Mouse (Mus musculus): ENCODE results near the gene Rab3ip.

Rab3ip gene

GRCm38 (mm10) chr10:116919368-116920317 lies 30.9 kb downstream of the Rab3ip start:
- no peak for DNase-seq (ENCODE audit: low spot score)

GRCm38 (mm10) chr10:116916581-116916980 lies 34.0 kb downstream of the Rab3ip start:
- DNase-seq (ENCODE audit: low spot score) = no peak

- no peak for DNase-seq (ENCODE audit: low spot score)
Measured at GRCm38 (mm10) chr10:116915286-116915685, 35.3 kb downstream of the Rab3ip start.

GRCm38 (mm10) chr10:116914586-116914985 lies 36.0 kb downstream of the Rab3ip start:
- DNase-seq (ENCODE audit: low spot score) = no peak

GRCm38 (mm10) chr10:116913647-116914273 lies 36.8 kb downstream of the Rab3ip start:
- DNase-seq (ENCODE audit: low spot score) = no peak

GRCm38 (mm10) chr10:116912850-116913249 lies 37.7 kb downstream of the Rab3ip start:
- no peak for DNase-seq (ENCODE audit: low spot score)

DNA sequence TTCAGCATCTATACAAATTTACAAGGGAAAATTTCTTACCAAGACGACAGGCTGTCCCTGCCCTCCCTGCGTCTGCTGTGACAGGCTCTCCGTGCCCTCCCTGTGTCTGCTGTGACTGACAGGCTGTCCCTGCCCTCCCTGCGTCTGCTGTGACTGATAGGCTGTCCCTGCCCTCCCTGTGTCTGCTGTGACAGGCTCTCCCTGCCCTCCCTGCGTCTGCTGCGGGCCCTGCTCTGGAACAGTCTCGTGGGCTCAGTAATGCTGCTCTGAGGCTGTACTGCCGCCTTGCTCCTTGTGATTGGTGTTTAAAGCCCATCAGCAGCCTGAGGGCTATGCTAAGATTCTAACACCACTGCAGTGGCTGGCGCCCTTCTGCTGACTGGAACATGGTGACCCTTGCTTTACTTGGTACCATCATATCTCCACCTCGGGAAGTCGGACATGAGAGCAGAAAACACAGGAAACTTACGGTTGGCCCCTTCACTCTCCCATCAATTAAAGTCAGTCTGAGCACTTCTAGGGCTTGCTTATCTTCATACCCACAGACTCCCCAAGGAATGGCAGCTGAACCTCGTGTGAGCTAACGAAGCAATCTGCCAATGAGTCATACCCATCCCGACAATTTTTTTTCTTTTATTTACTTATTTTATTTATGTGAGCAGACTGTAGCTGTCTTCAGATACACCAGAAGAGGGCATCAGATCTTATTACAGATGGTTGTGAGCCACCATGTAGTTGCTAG lies 41.5 kb downstream of the Rab3ip start:
- DNase-seq (ENCODE audit: low spot score) = no peak

DNA sequence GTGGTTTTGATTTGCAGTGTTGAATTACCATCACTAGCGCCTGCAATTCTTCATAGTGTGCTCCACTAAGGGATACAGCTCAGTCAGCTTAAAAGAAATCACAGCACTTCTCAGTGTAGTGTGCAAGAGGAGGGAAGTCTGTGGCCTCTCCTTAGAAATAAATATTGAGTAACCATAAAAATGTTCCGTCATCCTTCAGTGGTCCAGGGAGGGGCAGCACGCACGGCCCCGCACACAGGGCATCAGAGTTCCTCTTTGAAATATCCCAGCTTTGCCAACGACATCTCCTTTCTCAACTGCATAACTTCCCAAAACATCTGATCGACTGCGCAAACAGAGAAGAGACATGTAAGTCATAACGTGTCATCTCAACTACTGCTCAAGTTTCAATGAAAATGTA lies 43.8 kb downstream of the Rab3ip start:
- no peak for DNase-seq (ENCODE audit: low spot score)

DNA sequence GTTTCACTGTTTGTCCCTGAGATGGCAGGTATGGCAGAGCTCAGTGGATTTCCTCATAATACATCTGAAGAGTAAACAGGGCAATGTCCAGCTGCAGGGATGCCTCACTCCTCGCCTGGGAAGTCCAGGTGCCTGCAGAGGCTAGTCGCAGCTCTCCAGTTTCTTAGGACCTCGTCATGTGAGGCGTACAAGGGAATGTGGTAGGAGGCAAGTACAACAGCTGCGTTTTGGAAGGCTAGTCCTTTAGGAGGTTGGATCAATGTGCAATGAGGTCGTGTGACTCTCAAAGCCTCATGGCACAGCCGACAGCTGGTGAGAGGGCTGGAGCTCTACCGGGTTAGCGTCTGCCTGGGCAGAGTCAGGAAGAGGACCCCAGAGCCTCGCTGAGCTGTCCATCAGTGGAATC lies 46.1 kb downstream of the Rab3ip start:
- DNase-seq (ENCODE audit: low spot score) = no peak

DNA sequence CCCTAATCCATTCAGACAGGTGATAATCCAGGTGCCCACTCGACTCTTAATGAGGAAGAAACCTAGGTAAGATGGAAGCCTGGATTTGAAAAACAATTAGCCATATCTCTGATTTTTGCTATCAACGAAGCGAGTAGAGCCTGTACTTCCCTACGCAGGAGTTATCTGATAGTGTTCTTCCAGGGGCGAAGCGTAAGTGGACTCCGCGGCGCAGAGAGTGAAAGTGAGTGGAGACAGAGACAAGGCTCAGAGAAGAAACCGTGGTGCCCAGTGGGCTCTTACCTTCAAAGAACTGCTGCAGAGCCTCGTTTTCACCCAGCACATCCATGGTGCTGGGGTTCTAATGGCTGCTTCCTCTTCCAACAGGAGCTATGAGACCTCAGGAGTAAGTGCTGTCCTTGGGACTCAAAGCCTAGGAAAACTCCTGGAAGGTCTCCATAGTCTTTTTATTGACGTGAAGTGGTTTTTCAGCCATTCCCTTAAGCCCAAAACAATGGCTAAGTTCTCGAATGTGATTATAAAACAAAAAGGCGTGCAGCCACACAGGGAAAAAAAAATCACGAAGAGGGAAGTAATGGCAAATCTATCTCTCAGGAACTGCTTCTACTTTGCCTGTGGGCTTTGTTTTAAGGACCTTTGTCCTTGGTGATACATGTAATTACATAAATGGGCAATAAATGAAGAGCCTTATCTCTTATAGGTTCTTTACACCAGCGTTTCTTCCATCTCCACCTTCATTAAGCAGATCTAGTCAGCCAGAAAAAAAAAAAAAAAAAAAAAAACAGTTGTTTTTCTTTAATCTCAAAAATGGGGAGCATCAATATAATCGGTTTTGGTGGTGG lies 54.0 kb downstream of the Rab3ip start, which contains the start of gene Myrfl:
Myrfl (minus strand) TSS at position 584 of the 842 bp plus-strand sequence.
- DNase-seq (ENCODE audit: low spot score) = no peak

GRCm38 (mm10) chr10:116895108-116895833 lies 55.3 kb downstream of the Rab3ip start:
- DNase-seq (ENCODE audit: low spot score) = no peak

GRCm38 (mm10) chr10:116894540-116894939 lies 56.0 kb downstream of the Rab3ip start:
- DNase-seq (ENCODE audit: low spot score) = no peak

DNA sequence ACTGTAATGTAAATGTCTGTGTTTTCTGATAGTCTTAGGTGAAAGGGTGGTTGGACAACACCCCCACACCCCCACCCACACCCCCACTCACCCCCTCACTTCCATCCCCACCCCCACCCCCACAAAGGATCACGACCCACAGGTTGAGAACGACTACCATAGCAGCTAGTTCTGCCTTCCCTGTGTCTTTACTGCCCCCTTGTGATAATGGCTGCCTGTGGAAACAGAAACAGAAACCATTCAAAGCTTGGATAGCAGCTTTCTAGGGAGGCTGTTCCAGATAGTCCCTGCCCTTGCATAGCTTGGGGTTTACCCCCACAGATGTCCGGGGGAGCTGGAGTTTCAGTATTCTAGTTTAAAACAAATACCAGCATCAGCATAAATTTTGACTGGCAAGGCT lies 56.8 kb downstream of the Rab3ip start:
- peak; percentile 66 for DNase-seq (ENCODE audit: low spot score)

GRCm38 (mm10) chr10:116890587-116890986 lies 60.0 kb downstream of the Rab3ip start:
- DNase-seq (ENCODE audit: low spot score) = peak; percentile 39

- no peak for DNase-seq (ENCODE audit: low spot score)
Measured at GRCm38 (mm10) chr10:116884552-116884951, 66.0 kb downstream of the Rab3ip start.

DNA sequence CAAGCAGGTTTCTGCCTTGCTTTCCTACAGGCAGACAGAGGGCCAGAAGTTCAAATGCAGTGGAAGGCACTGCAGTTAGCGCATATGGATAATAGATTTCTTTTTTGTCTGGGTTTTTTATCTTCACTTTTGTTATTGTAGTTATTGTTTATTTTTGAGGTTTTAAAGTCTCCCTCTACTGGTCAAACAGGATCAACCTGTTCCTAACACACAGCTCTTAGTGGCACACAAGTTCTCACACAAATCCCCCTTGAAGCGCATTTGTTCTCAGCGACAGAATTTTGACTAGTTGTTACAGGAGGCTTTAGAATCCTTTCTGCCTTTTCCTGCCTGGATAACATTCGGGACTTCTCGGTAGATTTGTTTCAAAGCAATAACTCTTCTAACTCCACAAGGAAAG lies 67.0 kb downstream of the Rab3ip start:
- DNase-seq (ENCODE audit: low spot score) = no peak

DNA sequence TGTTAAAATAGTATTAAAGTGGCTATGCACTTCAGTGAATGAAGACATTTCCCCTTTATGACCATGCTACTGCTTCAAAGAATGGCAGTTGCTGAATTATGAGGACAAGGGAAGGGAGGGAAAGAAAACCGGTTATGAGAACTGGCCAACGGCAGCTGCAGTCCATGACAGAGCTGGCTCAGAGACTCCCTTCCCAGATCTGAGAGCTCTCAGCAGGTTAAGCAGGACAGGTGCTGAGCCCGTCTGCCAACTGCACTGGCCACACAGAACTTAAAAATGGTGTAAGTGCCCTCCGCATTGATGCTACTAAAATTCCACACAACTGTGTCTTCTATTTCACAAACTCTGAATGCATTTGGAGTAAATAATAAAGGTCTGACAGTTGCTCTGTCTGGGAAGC lies 73.1 kb downstream of the Rab3ip start:
- DNase-seq (ENCODE audit: low spot score) = no peak

DNA sequence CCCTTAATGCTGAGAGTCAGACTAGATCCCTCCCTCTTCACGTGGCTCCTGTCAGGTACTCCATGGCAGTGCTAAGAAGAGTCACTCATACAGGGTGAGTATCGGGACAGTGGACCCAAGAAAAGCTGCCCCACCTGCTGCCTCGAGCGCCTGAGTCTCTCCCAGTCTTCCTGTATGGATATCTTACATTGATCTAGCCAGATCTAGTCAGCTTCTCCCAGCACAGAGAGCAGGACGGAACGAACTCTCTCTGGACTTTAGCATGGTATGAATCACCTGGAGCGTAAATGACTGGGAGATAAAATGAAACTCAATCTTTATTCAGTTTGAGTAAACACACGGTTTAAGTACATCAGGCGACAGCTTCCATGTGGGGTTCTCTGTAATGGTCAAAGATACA lies 76.1 kb downstream of the Rab3ip start:
- no peak for DNase-seq (ENCODE audit: low spot score)

DNA sequence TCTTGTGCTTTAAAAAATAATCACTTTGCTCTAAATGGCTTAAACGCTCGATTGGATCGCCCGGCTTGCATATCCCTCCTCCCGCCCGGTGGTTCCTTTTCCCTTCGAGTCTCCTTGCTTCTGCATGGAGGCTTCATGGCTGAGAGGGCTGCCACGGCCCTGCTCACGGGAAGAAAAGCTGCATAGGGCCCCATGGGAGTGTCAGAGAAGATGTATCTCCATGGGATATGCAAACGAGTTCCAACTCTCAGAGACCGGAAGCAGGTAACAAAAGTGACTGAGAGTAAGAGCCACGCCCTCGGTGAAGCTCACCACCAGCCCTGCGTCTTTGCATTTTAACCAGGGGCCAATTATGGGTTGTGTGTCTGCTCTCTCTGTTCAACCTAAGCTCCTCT lies 78.6 kb downstream of the Rab3ip start:
- no peak for DNase-seq (ENCODE audit: low spot score)

DNA sequence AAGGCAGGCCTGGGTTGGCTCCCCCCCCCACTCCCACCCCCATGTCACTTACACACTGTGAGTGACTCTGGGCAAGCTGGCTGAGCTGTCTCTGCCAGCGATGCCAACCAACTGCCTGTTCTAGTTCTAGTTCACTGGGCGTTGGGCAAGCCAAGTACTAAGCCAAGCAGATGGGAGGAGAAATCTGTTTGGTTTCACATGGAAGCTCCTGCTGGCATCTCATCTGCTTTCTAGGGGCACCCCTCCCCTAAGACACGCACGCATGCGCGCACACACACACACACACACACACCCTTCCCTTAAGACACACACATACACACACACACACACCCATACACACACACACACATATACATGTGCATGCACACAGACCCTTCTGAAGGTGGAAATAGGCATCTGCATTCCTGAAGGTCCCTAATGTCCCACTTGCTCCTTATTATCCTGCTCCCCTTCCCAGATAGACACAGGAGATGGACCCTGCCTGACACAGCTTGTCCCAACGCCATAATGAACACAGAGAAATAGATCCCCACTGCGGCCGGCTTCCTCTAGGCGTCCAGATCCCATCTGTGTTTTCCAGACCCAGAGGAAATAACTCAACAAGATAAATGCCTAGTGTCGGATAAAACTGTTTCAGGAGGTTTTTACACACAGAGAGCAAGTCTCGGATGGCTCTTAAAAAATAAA lies 79.1 kb downstream of the Rab3ip start:
- DNase-seq (ENCODE audit: low spot score) = no peak

All from retina, embryonic 14.5 days (tissue).